Mouse (Mus musculus) lung, adult 2 months (tissue): ENCODE data around the gene Ngfr.

Experiments used
- CTCF ChIP-seq: fragments of 200-500 bp; IDR thresholded peaks from 2 replicates; pipeline ENCODE4 v1.5.1; 2011; ENCODE audit warnings: mild to moderate bottlenecking, low read length, control low read depth; ENCODE audit not compliant: insufficient read depth
- POLR2A ChIP-seq: fragments of 200-500 bp; IDR thresholded peaks from 2 replicates; pipeline ENCODE4 v1.6.1; 2011; ENCODE audit warnings: low read depth, mild to moderate bottlenecking, control low read depth, low read length, borderline replicate concordance; ENCODE audit errors: extremely low read depth

DNA sequence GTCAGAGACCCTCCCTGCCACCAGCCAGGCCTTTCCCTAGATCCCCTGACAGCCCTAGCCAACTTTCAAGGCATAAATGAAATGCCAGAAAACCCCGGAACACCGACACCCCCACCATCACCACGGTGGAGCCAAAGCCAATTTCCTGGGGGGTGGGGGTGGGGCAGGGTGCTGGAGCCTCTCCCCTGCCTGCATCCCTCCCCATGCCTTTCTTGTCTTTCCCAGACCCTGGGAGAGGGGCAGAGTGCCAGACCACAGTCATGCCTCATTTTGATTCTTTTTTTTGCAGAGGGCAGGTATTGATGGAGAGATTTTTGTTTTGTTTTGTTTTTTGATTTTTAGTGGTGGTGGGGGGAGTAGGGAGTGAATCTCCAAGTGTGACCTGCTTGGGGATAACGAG lies 23.7 kb upstream of the Ngfr start:
- TF ChIP-seq POLR2A (no peak), CTCF (no peak)
